Comparison of ENCODE assay signal across 8 mouse cellular contexts in genomic region chr10:93771931-93772465, GRCm38 (mm10). TPM values are rescaled to one million over a fixed set of nuclear protein-coding genes. Genes with fewer than 3 reads are reported as not detected.
DNase-seq lines count a peak whose midpoint lies in the region; TF ChIP-seq lines count a peak whose summit lies in the region.

No protein-coding gene starts in this region.

- H3K4me3 ChIP-seq in gastrocnemius, adult 2 months: no peak overlapping the region
- H3K4me3 ChIP-seq in hindbrain, embryonic 10.5 days: no peak overlapping the region
- H3K4me3 ChIP-seq in limb, embryonic 10.5 days: no peak overlapping the region

- intact Hi-C loops in gastrocnemius, adult 2 months (cut with DNase I): no loop called here
- intact Hi-C loops in left cerebral cortex, postnatal 4 days (cut with DNase I): loop anchor here (10.0 kb wide), 1 partner anchor 147 kb away; no protein-coding TSS in a partner anchor

- no peaks in the 10 kb centered on the region for H3K36me3 ChIP-seq in hindbrain, embryonic 10.5 days
- no peaks in the 10 kb centered on the region for H3K36me3 ChIP-seq in limb, embryonic 10.5 days

- peak overlapping the region; percentile 46; the same call in 1 of the 2 replicates for H3K27ac ChIP-seq in gastrocnemius, adult 2 months
- H3K27ac ChIP-seq in hindbrain, embryonic 10.5 days: peak overlapping the region; percentile 29; the same call in 1 of the 2 replicates
- no peak overlapping the region for H3K27ac ChIP-seq in limb, embryonic 10.5 days

- peaks cover 7% of the 10 kb centered on the region for H3K27me3 ChIP-seq in hindbrain, embryonic 10.5 days (ENCODE audit: insufficient read depth, poor library complexity, severe bottlenecking)
- H3K27me3 ChIP-seq in limb, embryonic 10.5 days (ENCODE audit: low read depth, poor library complexity, severe bottlenecking): peaks cover 5% of the 10 kb centered on the region; the same call in 1 of the 2 replicates

- TF ChIP-seq CTCF in gastrocnemius, adult 2 months (IDR thresholded peaks at IDR 0.05): no peak

- peak; percentile 31 for DNase-seq in gastrocnemius, adult 2 months
- no peak for DNase-seq in gastrocnemius, adult 18-20 months (ENCODE audit: low spot score)
- peak; percentile 72 for DNase-seq in cerebellum, adult 11 months
- DNase-seq in hindbrain, embryonic 10.5 days (ENCODE audit: low spot score): no peak
- DNase-seq in left cerebral cortex, postnatal 4 days: peak; percentile 63
- no peak for DNase-seq in urinary bladder, postnatal 14 days (ENCODE audit: low spot score)
- no peak for DNase-seq in limb, embryonic 10.5 days (ENCODE audit: low spot score)
- no peak for DNase-seq in gastrocnemius, postnatal 4 days (ENCODE audit: low spot score in 2 of 2)

- WGBS in hindbrain, embryonic 10.5 days: 53% methylated on average over 9 of the region's 9 CpGs
- 42% methylated on average over 9 of the region's 9 CpGs for WGBS in limb, embryonic 10.5 days

- peaks cover 10% of the 10 kb centered on the region; the same call in 1 of the 2 replicates for H3K4me1 ChIP-seq in hindbrain, embryonic 10.5 days (replicated peaks)
- peaks cover 8% of the 10 kb centered on the region for H3K4me1 ChIP-seq in limb, embryonic 10.5 days

- H3K9me3 ChIP-seq in hindbrain, embryonic 10.5 days: no peaks in the 10 kb centered on the region
- no peaks in the 10 kb centered on the region for H3K9me3 ChIP-seq in limb, embryonic 10.5 days (replicated peaks)

RNA-seq across cellular contexts. Expression of gene Usp44, which starts 59.4 kb away (rescaled TPM):
- under 1 TPM; 0.31 to 0.33 TPM for total RNA-seq in gastrocnemius, adult 2 months (2021)
- under 1 TPM; 0.17 to 0.57 TPM for total RNA-seq in gastrocnemius, adult 18-20 months (2021)
- 12.6 and 16.7 TPM in 2 replicates for polyA plus RNA-seq in hindbrain, embryonic 10.5 days (2016; fragmentation: Nextera tagmentation; extraction: Ambion mirVana)
- under 1 TPM; 0.14 to 0.18 TPM for total RNA-seq in left cerebral cortex, postnatal 4 days (2021)
- polyA plus RNA-seq in limb, embryonic 10.5 days (2016; fragmentation: Nextera tagmentation; extraction: Ambion mirVana): 1.0 and 1.1 TPM in 2 replicates
- total RNA-seq in gastrocnemius, postnatal 4 days (2021): under 1 TPM; 0.49 to 0.64 TPM

Comparison
In these comparisons a context has a peak if more than half of its experiments do, and no peak if none do; other contexts are left out.
1. DNase-seq: peak in gastrocnemius, adult 2 months (single experiment), cerebellum, adult 11 months (single experiment) and left cerebral cortex, postnatal 4 days (single experiment); none in gastrocnemius, adult 18-20 months (single experiment), hindbrain, embryonic 10.5 days (single experiment), urinary bladder, postnatal 14 days (single experiment), limb, embryonic 10.5 days (single experiment) and gastrocnemius, postnatal 4 days (0 of 2).